Mouse (Mus musculus): ENCODE measurements at regions not wholly inside any gene's neighbourhood (a gene's known extent, or its start where the extent isn't known, plus 50 kb on each side); places are given as distances from the start of the nearest gene placed in this dataset.
"Not testable (repeated sequence)": the region's sequence is repeated elsewhere in the genome, so short reads cannot be mapped to it uniquely, and the experiment has no call there.

GRCm38 (mm10) chr1:184669173-184669572 lies 63.2 kb downstream of the Hlx start:
- DNase-seq: not testable (repeated sequence)

- DNase-seq: no peak
These were observed 64.0 kb downstream of the Hlx start for GRCm38 (mm10) chr1:184668428-184668827.

GRCm38 (mm10) chr1:184668022-184668421 lies 64.4 kb downstream of the Hlx start:
- no peak for DNase-seq

- no peak for DNase-seq
These were observed 67.2 kb downstream of the Hlx start for GRCm38 (mm10) chr1:184665243-184665642.

- DNase-seq: no peak
These were observed 68.4 kb downstream of the Hlx start for GRCm38 (mm10) chr1:184664098-184664375.

- DNase-seq: no peak
These were observed 68.9 kb downstream of the Hlx start for GRCm38 (mm10) chr1:184663300-184664097.

- DNase-seq: no peak
These were observed 81.8 kb downstream of the Hlx start for GRCm38 (mm10) chr1:184650541-184651105.

- DNase-seq: no peak
These were observed 84.4 kb downstream of the Hlx start for GRCm38 (mm10) chr1:184647920-184648540.

GRCm38 (mm10) chr1:184644767-184645598 lies 87.4 kb downstream of the Hlx start:
- DNase-seq: no peak

GRCm38 (mm10) chr1:184630695-184631475 lies 101.5 kb downstream of the Hlx start:
- DNase-seq: no peak

GRCm38 (mm10) chr1:184629194-184629593 lies 103.2 kb downstream of the Hlx start:
- DNase-seq: no peak

GRCm38 (mm10) chr1:184628566-184629168 lies 103.8 kb downstream of the Hlx start:
- no peak for DNase-seq

GRCm38 (mm10) chr1:184622462-184622861 lies 110.0 kb downstream of the Hlx start:
- no peak for DNase-seq

- DNase-seq: no peak
These were observed 110.5 kb downstream of the Hlx start for GRCm38 (mm10) chr1:184621950-184622349.

- no peak for DNase-seq
These were observed 114.5 kb downstream of the Hlx start for GRCm38 (mm10) chr1:184617853-184618454.

GRCm38 (mm10) chr1:184615991-184616390 lies 116.4 kb downstream of the Hlx start:
- DNase-seq: no peak

GRCm38 (mm10) chr1:184614699-184615415 lies 117.6 kb downstream of the Hlx start:
- peak; percentile 55 for DNase-seq

- DNase-seq: no peak
These were observed 119.5 kb downstream of the Hlx start for GRCm38 (mm10) chr1:184612880-184613279.

GRCm38 (mm10) chr1:184608938-184609337 lies 123.5 kb downstream of the Hlx start:
- no peak for DNase-seq

- no peak for DNase-seq
These were observed 124.1 kb downstream of the Hlx start for GRCm38 (mm10) chr1:184608338-184608737.

GRCm38 (mm10) chr1:184606541-184606940 lies 125.9 kb downstream of the Hlx start:
- no peak for DNase-seq
